ENCODE assay signal across 9 mouse cellular contexts in genomic region chr11:58235152-58235551, GRCm38 (mm10). TPM values are rescaled to one million over a fixed set of nuclear protein-coding genes. Genes with fewer than 3 reads are reported as not detected.
DNase-seq lines count a peak whose midpoint lies in the region; ATAC-seq and TF ChIP-seq lines count a peak whose summit lies in the region.
"Had no signal": no experiment of that assay in that cellular context is flagged by ENCODE, and none has a peak within 500 bp of the region (broad histone marks: within the 10 kb centered on the region; RNA-seq: fewer than 3 reads in every experiment).

No protein-coding gene starts in this region.

- no peaks in the 10 kb centered on the region for H3K27me3 ChIP-seq in kidney, embryonic 16.5 days (ENCODE audit: insufficient read depth, low read length)
- H3K27me3 ChIP-seq in liver, postnatal 0 days (ENCODE audit: insufficient read depth, low read length): no peaks in the 10 kb centered on the region

- no peaks in the 10 kb centered on the region for H3K9me3 ChIP-seq in kidney, embryonic 16.5 days (ENCODE audit: low read length)
- H3K9me3 ChIP-seq in ES-E14 (ENCODE audit: control insufficient read depth, insufficient read depth, low read depth, low read length): no peaks in the 10 kb centered on the region
- no peaks in the 10 kb centered on the region for H3K9me3 ChIP-seq in liver, postnatal 0 days (ENCODE audit: low read length)

- in situ Hi-C loops in ES-E14 (cut with MboI; ENCODE audit: low sequenced_read_pairs in 2 of 2, unreplicated experiment in 2 of 2): no loop called here

- DNase-seq in kidney, adult 11 months: peak; percentile 53
- DNase-seq in ES-E14 (ENCODE audit: low read depth, low spot score): peak; percentile 86
- peak; percentile 79 for DNase-seq in embryo, embryonic 10.5 days (ENCODE audit: low spot score)
- peak; percentile 55 for DNase-seq in liver, postnatal 0 days
- DNase-seq in thymus, postnatal 25 days: peak; percentile 70
- no peak for DNase-seq in adrenal gland, adult 8-10 months
- no peak for DNase-seq in urinary bladder, postnatal 14 days (ENCODE audit: low spot score)

- H3K4me2 ChIP-seq in kidney, embryonic 16.5 days (replicated peaks; ENCODE audit: low read depth, low read length): no peak overlapping the region
- H3K4me2 ChIP-seq in liver, postnatal 0 days (ENCODE audit: low read depth, low read length): no peak overlapping the region

- H3K27ac ChIP-seq in kidney, embryonic 16.5 days (ENCODE audit: low read length): no peak overlapping the region
- no peak overlapping the region for H3K27ac ChIP-seq in ES-E14 (ENCODE audit: insufficient read depth, low read depth, low read length, poor library complexity, severe bottlenecking)
- H3K27ac ChIP-seq in liver, postnatal 0 days (ENCODE audit: low read depth): no peak overlapping the region

- H3K36me3 ChIP-seq in kidney, embryonic 16.5 days (ENCODE audit: insufficient read depth, low read length): no peaks in the 10 kb centered on the region
- H3K36me3 ChIP-seq in ES-E14 (ENCODE audit: control insufficient read depth, insufficient read depth, low read length, poor library complexity, severe bottlenecking): no peaks in the 10 kb centered on the region
- no peaks in the 10 kb centered on the region for H3K36me3 ChIP-seq in liver, postnatal 0 days (replicated peaks; ENCODE audit: insufficient read depth, low read length)

- TF ChIP-seq CTCF in liver, postnatal 0 days (IDR thresholded peaks at IDR 0.05; ENCODE audit: low read depth): peak; percentile 81

- H3K9ac ChIP-seq in kidney, embryonic 16.5 days (replicated peaks; ENCODE audit: low read length): no peak overlapping the region
- H3K9ac ChIP-seq in ES-E14 (ENCODE audit: insufficient read depth, low read depth, low read length, poor library complexity, severe bottlenecking): no peak overlapping the region
- H3K9ac ChIP-seq in liver, postnatal 0 days (replicated peaks): no peak overlapping the region

- peaks cover 6% of the 10 kb centered on the region for H3K4me1 ChIP-seq in kidney, embryonic 16.5 days (ENCODE audit: insufficient read depth, low read length)
- peaks cover 0 to 2% of the 10 kb centered on the region in 2 experiments; a peak in 1 of 4 replicates for H3K4me1 ChIP-seq in ES-E14 (ENCODE audit: control insufficient read depth in 2 of 2, insufficient read depth in 2 of 2, low read length in 2 of 2, poor library complexity in 1 of 2)
- H3K4me1 ChIP-seq in liver, postnatal 0 days (ENCODE audit: insufficient read depth): 0 out of 2 replicates have a peak, but pooled peaks cover 6% of the 10 kb centered on the region

- WGBS in kidney, embryonic 16.5 days: 24% methylated on average over 6 of the region's 6 CpGs
- 18% methylated on average over 6 of the region's 6 CpGs for WGBS in liver, postnatal 0 days (ENCODE audit: insufficient replicate concordance)

- H3K4me3 ChIP-seq in kidney, embryonic 16.5 days (ENCODE audit: low read length): no peak overlapping the region
- no peak overlapping the region for H3K4me3 ChIP-seq in ES-E14 (ENCODE audit: insufficient read depth in 1 of 2, low read depth in 1 of 2, low read length in 2 of 2, poor library complexity in 1 of 2, severe bottlenecking in 1 of 2)
- H3K4me3 ChIP-seq in liver, postnatal 0 days (ENCODE audit: low read depth, low read length): no peak overlapping the region

- no peak for TF ChIP-seq EP300 in liver, postnatal 0 days (IDR thresholded peaks at IDR 0.05; ENCODE audit: low read depth)

- ATAC-seq in kidney, embryonic 16.5 days (ENCODE audit: low FRiP score, low TSS enrichment): no peak
- ATAC-seq in liver, postnatal 0 days: no peak

TF ChIP-seq in ES-E14, 5 proteins besides CTCF, POLR2A, EP300 and RAD21:
- TF ChIP-seq ZC3H11A (IDR thresholded peaks at IDR 0.05; ENCODE audit: borderline replicate concordance, low read depth, low read length) (peak; percentile 79), CHD2 (IDR thresholded peaks at IDR 0.05; ENCODE audit: low read depth, low read length) (no peak)
TF ChIP-seq in ES-E14: peak in this region for 1.

RNA-seq across cellular contexts. Expression of gene Irgm2, which starts 35.7 kb away (rescaled TPM):
- 2.6 and 2.7 TPM in 2 replicates for polyA plus RNA-seq in kidney, embryonic 16.5 days (2015; fragmentation: Nextera tagmentation; extraction: Ambion mirVana)
- 0.42 and 0.54 TPM in 2 replicates for total RNA-seq in ES-E14 (2012; rRNA removed)
- 17.2 and 18.2 TPM in 2 replicates for polyA plus RNA-seq in liver, postnatal 0 days (2015; fragmentation: Nextera tagmentation; extraction: Ambion mirVana)
- 10 to 100 TPM; 14.7 to 19.4 (median 17.3) TPM for total RNA-seq in adrenal gland, adult 8-10 months (2022)

RNA-seq across cellular contexts. Expression of gene Igtp, which starts 35.8 kb away (rescaled TPM):
- 4.5 and 4.8 TPM in 2 replicates for polyA plus RNA-seq in kidney, embryonic 16.5 days (2015; fragmentation: Nextera tagmentation; extraction: Ambion mirVana)
- 2.5 and 4.4 TPM in 2 replicates for total RNA-seq in ES-E14 (2012; rRNA removed)
- polyA plus RNA-seq in liver, postnatal 0 days (2015; fragmentation: Nextera tagmentation; extraction: Ambion mirVana): 42.4 and 43.7 TPM in 2 replicates
- 10 to 100 TPM; 12.9 to 17.0 (median 16.2) TPM for total RNA-seq in adrenal gland, adult 8-10 months (2022)

RNA-seq across cellular contexts. Expression of gene 4930438A08Rik, which starts 39.4 kb away (rescaled TPM):
- polyA plus RNA-seq in kidney, embryonic 16.5 days (2015; fragmentation: Nextera tagmentation; extraction: Ambion mirVana): not detected in 2 replicates
- total RNA-seq in ES-E14 (2012; rRNA removed): 0.09 TPM in 1 of 2 replicates, not detected in the other
- 4.9 and 7.0 TPM in 2 replicates for polyA plus RNA-seq in liver, postnatal 0 days (2015; fragmentation: Nextera tagmentation; extraction: Ambion mirVana)
- not detected for total RNA-seq in adrenal gland, adult 8-10 months (2022)
- polyA plus RNA-seq: lung, embryonic 16.5 days had no signal

Comparison
In these comparisons a context has a peak if more than half of its experiments do, and no peak if none do; other contexts are left out.
1. DNase-seq: peak in kidney, adult 11 months (single experiment), ES-E14 (single experiment), embryo, embryonic 10.5 days (single experiment), liver, postnatal 0 days (single experiment) and thymus, postnatal 25 days (single experiment); none in adrenal gland, adult 8-10 months (single experiment) and urinary bladder, postnatal 14 days (single experiment).
2. RNA of gene Irgm2, which starts 35.7 kb away (total RNA-seq): 14.7 to 19.4 TPM in adrenal gland, adult 8-10 months; 0.42 to 0.54 TPM in ES-E14; every median in the first group is over 10 times any median in the second.